In the genomic region with DNA sequence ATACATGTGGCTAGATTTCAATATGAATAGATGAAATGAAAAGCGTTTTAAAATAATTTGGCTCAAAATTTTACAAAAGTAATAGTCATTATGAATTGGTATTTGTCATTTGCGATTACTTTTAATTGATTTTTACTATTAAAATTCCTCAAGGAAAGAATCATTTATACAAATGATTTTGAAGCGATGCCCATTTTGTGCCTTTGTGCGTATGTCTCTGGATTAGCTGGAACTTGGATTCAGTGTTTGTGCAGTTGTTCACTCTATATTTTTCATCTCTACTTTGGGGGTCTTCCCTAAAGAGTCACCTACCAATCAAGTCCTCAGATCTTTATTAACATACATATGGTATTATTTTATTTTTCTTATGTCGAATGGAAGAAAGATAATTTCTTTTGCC, we compare ENCODE assay signal across 8 mouse cellular contexts.
DNase-seq lines count a peak whose midpoint lies in the region; ATAC-seq and TF ChIP-seq lines count a peak whose summit lies in the region.

No protein-coding gene starts in this region.

- H3K9me3 ChIP-seq in heart, embryonic 13.5 days, result no peaks in the 10 kb centered on the region
- no peaks in the 10 kb centered on the region for H3K9me3 ChIP-seq in hindbrain, embryonic 12.5 days (replicated peaks)
- no peaks in the 10 kb centered on the region for H3K9me3 ChIP-seq in midbrain, embryonic 10.5 days (replicated peaks)

- H3K27me3 ChIP-seq in heart, embryonic 13.5 days (replicated peaks), result no peaks in the 10 kb centered on the region
- no peaks in the 10 kb centered on the region for H3K27me3 ChIP-seq in hindbrain, embryonic 12.5 days
- H3K27me3 ChIP-seq in midbrain, embryonic 10.5 days (ENCODE audit: low read depth, poor library complexity, severe bottlenecking), result no peaks in the 10 kb centered on the region

- no peak for DNase-seq in heart, postnatal 25 days (ENCODE audit: low spot score)
- DNase-seq in midbrain, embryonic 10.5 days (ENCODE audit: low spot score), result no peak
- DNase-seq in thymus, postnatal 36 days, result no peak
- no peak for DNase-seq in left cerebral cortex, adult 11 months (ENCODE audit: low spot score)

- peaks cover 32% of the 10 kb centered on the region for H3K4me1 ChIP-seq in heart, embryonic 13.5 days
- H3K4me1 ChIP-seq in cortical plate, adult 2 months (ENCODE audit: control insufficient read depth, insufficient read depth, low read length), result peaks cover 6% of the 10 kb centered on the region
- peaks cover 26% of the 10 kb centered on the region for H3K4me1 ChIP-seq in hindbrain, embryonic 12.5 days
- H3K4me1 ChIP-seq in midbrain, embryonic 10.5 days, result peaks cover 53% of the 10 kb centered on the region

- H3K4me2 ChIP-seq in heart, embryonic 13.5 days, result peak overlapping the region; percentile 80
- H3K4me2 ChIP-seq in hindbrain, embryonic 12.5 days (replicated peaks), result peak overlapping the region; percentile 50

- no peak for TF ChIP-seq CTCF in cortical plate, adult 2 months (IDR thresholded peaks at IDR 0.05; ENCODE audit: extremely low read depth, insufficient read depth, low read length)

- WGBS in heart, embryonic 13.5 days, result 63% methylated on average over 5 of the region's 5 CpGs
- WGBS in hindbrain, embryonic 12.5 days, result 38% methylated on average over 5 of the region's 5 CpGs
- whole genome bisulfite sequencing in midbrain, embryonic 10.5 days, result 80% methylated on average over 5 of the region's 5 CpGs

- intact Hi-C loops in heart, postnatal 25 days (cut with DNase I), result no loop called here

- H3K27ac ChIP-seq in heart, embryonic 13.5 days (replicated peaks), result peak overlapping the region; percentile 97; the same call in 1 of the 2 replicates
- no peak overlapping the region for H3K27ac ChIP-seq in cortical plate, adult 2 months (ENCODE audit: insufficient read depth, low read length)
- peak overlapping the region; percentile 95 for H3K27ac ChIP-seq in hindbrain, embryonic 12.5 days
- peak overlapping the region; percentile 94 for H3K27ac ChIP-seq in midbrain, embryonic 10.5 days (replicated peaks)

- TF ChIP-seq POLR2A in cortical plate, adult 2 months (IDR thresholded peaks at IDR 0.05; ENCODE audit: extremely low read depth, insufficient read depth, low read length), result no peak

- ATAC-seq in heart, embryonic 13.5 days (ENCODE audit: extremely low read depth, insufficient number of reproducible peaks, low FRiP score, low TSS enrichment), result no peak
- ATAC-seq in hindbrain, embryonic 12.5 days (ENCODE audit: low FRiP score), result no peak
- ATAC-seq in granulocyte monocyte progenitor cell, adult 5-6 weeks (replicated peaks; ENCODE audit: poor library complexity, severe bottlenecking), result no peak

- H3K36me3 ChIP-seq in heart, embryonic 13.5 days, result peaks cover 4% of the 10 kb centered on the region; the same call in 1 of the 2 replicates
- no peaks in the 10 kb centered on the region for H3K36me3 ChIP-seq in hindbrain, embryonic 12.5 days
- H3K36me3 ChIP-seq in midbrain, embryonic 10.5 days, result no peaks in the 10 kb centered on the region

- peak overlapping the region; percentile 82 for H3K4me3 ChIP-seq in heart, embryonic 13.5 days
- H3K4me3 ChIP-seq in cortical plate, adult 2 months (ENCODE audit: insufficient read depth, low read length), result peak overlapping the region; percentile 74
- peak overlapping the region; percentile 63 for H3K4me3 ChIP-seq in hindbrain, embryonic 12.5 days
- H3K4me3 ChIP-seq in midbrain, embryonic 10.5 days, result peak overlapping the region; percentile 75

- peak overlapping the region; percentile 94 for H3K9ac ChIP-seq in heart, embryonic 13.5 days
- H3K9ac ChIP-seq in hindbrain, embryonic 12.5 days, result peak overlapping the region; percentile 73; the same call in 1 of the 2 replicates
